Comparison of ENCODE assay signal across 8 mouse cellular contexts in the genomic region with DNA sequence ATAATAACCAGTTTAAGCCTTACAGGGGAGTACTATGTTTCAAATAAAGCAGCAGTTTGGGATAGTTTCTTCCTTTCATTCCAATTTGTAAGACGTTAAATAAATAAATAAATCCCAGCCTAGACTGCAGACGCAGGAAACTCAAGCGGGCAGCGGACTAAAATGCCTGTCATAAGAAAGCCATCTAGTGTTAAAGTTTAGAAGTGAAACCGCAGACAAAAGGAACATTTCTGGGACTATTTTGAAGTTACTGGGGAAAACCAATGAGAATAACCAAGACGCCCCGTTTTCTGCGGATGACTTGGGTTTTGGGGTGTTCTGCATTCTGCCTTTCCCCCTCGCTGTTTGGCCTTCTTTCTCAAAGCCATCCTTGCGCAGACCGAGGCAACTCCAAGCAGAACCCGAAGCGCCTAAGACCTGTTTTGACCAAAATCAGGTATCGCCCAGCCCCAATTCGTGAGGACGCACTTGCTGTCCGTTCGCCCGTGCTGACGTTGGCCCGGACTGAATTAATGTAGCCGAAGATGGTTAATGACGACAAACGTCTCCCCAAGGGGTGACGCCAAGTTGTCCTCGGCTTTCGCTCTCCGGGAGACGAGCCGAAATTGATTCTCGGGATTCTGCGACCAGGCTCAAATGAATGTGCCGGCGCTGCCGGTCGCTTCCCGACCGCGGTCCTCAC. TPM values are rescaled to one million over a fixed set of nuclear protein-coding genes. Genes with fewer than 3 reads are reported as not detected.
DNase-seq lines count a peak whose midpoint lies in the region; ATAC-seq lines count a peak whose summit lies in the region.

No protein-coding gene starts in this region.

- peak overlapping the region; percentile 74 for H3K4me3 ChIP-seq in forebrain, embryonic 16.5 days (replicated peaks; ENCODE audit: low read length)
- peak overlapping the region; percentile 81 for H3K4me3 ChIP-seq in hindbrain, embryonic 14.5 days (replicated peaks; ENCODE audit: low read length)

- peaks cover 29% of the 10 kb centered on the region for H3K4me1 ChIP-seq in forebrain, embryonic 16.5 days (replicated peaks; ENCODE audit: control insufficient read depth, insufficient read depth, low read length)
- H3K4me1 ChIP-seq in hindbrain, embryonic 14.5 days (replicated peaks; ENCODE audit: control insufficient read depth, insufficient read depth, low read length) = peaks cover 19% of the 10 kb centered on the region

- peak overlapping the region; percentile 62 for H3K27ac ChIP-seq in forebrain, embryonic 16.5 days (ENCODE audit: low read length)
- peak overlapping the region; percentile 80 for H3K27ac ChIP-seq in hindbrain, embryonic 14.5 days

- DNase-seq in adrenal gland, adult (ENCODE audit: inconsistent age in 2 of 2, low spot score in 1 of 2) = peak; percentile 68 to 89
- DNase-seq in adrenal gland, postnatal 4 days (ENCODE audit: low spot score in 2 of 2) = no peak
- peak; percentile 12 for DNase-seq in c-Kit-positive CD71-positive TER-119-positive erythroid progenitor cells, embryonic 14.5 days (ENCODE audit: low spot score)
- peak; percentile 81 for DNase-seq in hindbrain, embryonic 14.5 days (ENCODE audit: low spot score)
- DNase-seq in layer of hippocampus, postnatal 36 days = peak; percentile 31 to 38
- peak; percentile 84 for DNase-seq in lung, postnatal 36 days
- peak; percentile 45 to 52 for DNase-seq in right cerebral cortex, adult 2 months (ENCODE audit: low spot score in 2 of 2)

- peak overlapping the region; percentile 90 for H3K9ac ChIP-seq in forebrain, embryonic 16.5 days (replicated peaks; ENCODE audit: low read depth, low read length)
- H3K9ac ChIP-seq in hindbrain, embryonic 14.5 days = peak overlapping the region; percentile 82

- H3K36me3 ChIP-seq in forebrain, embryonic 16.5 days (ENCODE audit: control insufficient read depth, insufficient read depth) = no peaks in the 10 kb centered on the region
- no peaks in the 10 kb centered on the region for H3K36me3 ChIP-seq in hindbrain, embryonic 14.5 days (replicated peaks; ENCODE audit: control insufficient read depth, insufficient read depth)

- WGBS in forebrain, embryonic 16.5 days = under 1% methylated on average over 39 of the region's 39 CpGs
- under 1% methylated on average over 39 of the region's 39 CpGs for WGBS in hindbrain, embryonic 14.5 days

- peak overlapping the region; percentile 83 for H3K4me2 ChIP-seq in forebrain, embryonic 16.5 days (ENCODE audit: low read length)
- H3K4me2 ChIP-seq in hindbrain, embryonic 14.5 days (replicated peaks) = peak overlapping the region; percentile 82

- 0 out of 2 replicates have a peak, but pooled peaks have one; percentile 18 for ATAC-seq in forebrain, embryonic 16.5 days
- ATAC-seq in hindbrain, embryonic 14.5 days (ENCODE audit: low FRiP score) = 0 out of 2 replicates have a peak, but pooled peaks have one; percentile 0

- H3K9me3 ChIP-seq in forebrain, embryonic 16.5 days (ENCODE audit: control insufficient read depth, low read length) = 0 out of 2 replicates have a peak, but pooled peaks cover 2% of the 10 kb centered on the region
- H3K9me3 ChIP-seq in hindbrain, embryonic 14.5 days (ENCODE audit: control insufficient read depth, low read length) = no peaks in the 10 kb centered on the region

- no peaks in the 10 kb centered on the region for H3K27me3 ChIP-seq in forebrain, embryonic 16.5 days (replicated peaks; ENCODE audit: control insufficient read depth, insufficient read depth, low read length)
- H3K27me3 ChIP-seq in hindbrain, embryonic 14.5 days (ENCODE audit: control insufficient read depth, insufficient read depth, low read length) = no peaks in the 10 kb centered on the region

RNA-seq across cellular contexts. Expression of gene Sipa1l2, which starts 0.6 kb away (rescaled TPM):
- 10 to 100 TPM; 47.6 to 52.7 TPM for total RNA-seq in adrenal gland, postnatal 4 days (2021)
- polyA plus RNA-seq in forebrain, embryonic 16.5 days (2015; fragmentation: Nextera tagmentation; extraction: Ambion mirVana) = 32.8 and 33.4 TPM in 2 replicates
- polyA plus RNA-seq in hindbrain, embryonic 14.5 days (2014; fragmentation: Nextera tagmentation; extraction: Ambion mirVana) = 19.3 and 22.1 TPM in 2 replicates
- 10 to 100 TPM; 60.7 to 73.7 TPM for total RNA-seq in layer of hippocampus, postnatal 36 days (2021)

Comparison
In these comparisons a context has a peak if more than half of its experiments do, and no peak if none do; other contexts are left out.
1. DNase-seq: peak in adrenal gland, adult (2 of 2), c-Kit-positive CD71-positive TER-119-positive erythroid progenitor cells, embryonic 14.5 days (single experiment), hindbrain, embryonic 14.5 days (single experiment), layer of hippocampus, postnatal 36 days (2 of 2), lung, postnatal 36 days (single experiment) and right cerebral cortex, adult 2 months (2 of 2); none in adrenal gland, postnatal 4 days (0 of 2).